ENCODE assay signal across 8 mouse cellular contexts in the genomic region with DNA sequence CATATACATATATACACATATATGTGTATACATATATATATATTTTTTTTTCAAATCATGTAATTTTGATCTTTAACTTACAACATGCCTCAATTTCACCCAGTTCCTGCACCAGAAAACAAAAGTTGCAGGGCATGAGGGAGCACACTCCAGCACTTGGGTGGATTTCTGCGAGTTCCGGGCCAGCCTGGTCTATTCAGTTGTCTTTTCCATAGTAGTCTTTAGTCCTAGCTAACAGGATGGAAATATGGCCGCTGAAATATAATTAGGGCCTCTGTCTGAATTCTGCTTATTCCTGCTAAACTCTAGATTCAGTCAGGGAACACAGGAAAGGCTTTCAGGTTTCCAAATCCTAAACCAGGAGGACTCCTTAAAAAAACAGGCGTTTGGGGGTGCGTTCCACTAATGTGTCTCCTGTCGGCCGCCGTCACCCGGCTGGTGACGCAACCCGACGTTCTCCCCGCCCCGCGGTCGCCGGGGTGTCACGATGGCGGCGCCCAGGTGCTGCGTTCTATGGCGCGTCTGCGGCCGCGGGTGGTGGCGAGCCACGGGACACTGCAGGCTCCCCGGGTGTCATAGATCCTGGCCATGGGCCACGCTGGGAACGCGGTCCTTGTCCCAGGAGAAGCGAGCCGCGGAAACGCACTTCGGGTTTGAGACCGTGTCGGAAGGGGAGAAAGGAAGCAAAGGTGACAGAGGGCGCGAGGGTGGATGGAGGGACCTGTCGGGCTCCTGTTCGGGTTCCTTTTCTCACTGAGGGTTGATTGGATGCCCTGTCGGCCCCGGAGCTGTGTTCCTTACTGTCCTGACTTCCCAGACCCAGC. TPM values are rescaled to one million over a fixed set of nuclear protein-coding genes. Genes with fewer than 3 reads are reported as not detected.
DNase-seq lines count a peak whose midpoint lies in the region; ATAC-seq and TF ChIP-seq lines count a peak whose summit lies in the region.

A gene (plus strand): TSS at position 441 of the 824 bp plus-strand sequence.

- H3K9ac ChIP-seq in hindbrain, postnatal 0 days (replicated peaks; ENCODE audit: low read length), result peak within 1 kb of the TSS; percentile 86

- H3K27ac ChIP-seq in hindbrain, postnatal 0 days, result peak within 1 kb of the TSS; percentile 73; the same call in 1 of the 2 replicates
- peak within 1 kb of the TSS; percentile 79 for H3K27ac ChIP-seq in left cerebral cortex, adult 2 months
- H3K27ac ChIP-seq in macrophage, result peak within 1 kb of the TSS; percentile 51

- TF ChIP-seq CTCF in hindbrain, postnatal 0 days (IDR thresholded peaks at IDR 0.05; ENCODE audit: low read depth), result no peak
- TF ChIP-seq CTCF in left cerebral cortex, adult 2 months (IDR thresholded peaks at IDR 0.05), result no peak

- intact Hi-C loops in left cerebral cortex, adult 2 months (cut with DNase I), result loop anchor here (2.0 kb wide), 1 partner anchor 47 kb away; a partner anchor contains a TSS

- peak; percentile 91 for ATAC-seq in common myeloid progenitor, adult 5-6 weeks (replicated peaks; ENCODE audit: low read depth, poor library complexity, severe bottlenecking)
- peak; percentile 82 for ATAC-seq in hindbrain, postnatal 0 days

- H3K27me3 ChIP-seq in hindbrain, postnatal 0 days (ENCODE audit: insufficient read depth, low read length), result no peaks in the 10 kb centered on the region

- H3K4me3 ChIP-seq in hindbrain, postnatal 0 days (ENCODE audit: low read length), result peak within 1 kb of the TSS; percentile 97
- H3K4me3 ChIP-seq in left cerebral cortex, adult 2 months, result peak within 1 kb of the TSS; percentile 84
- H3K4me3 ChIP-seq in macrophage (ENCODE audit: inconsistent target), result peak within 1 kb of the TSS; percentile 90

- H3K36me3 ChIP-seq in hindbrain, postnatal 0 days (ENCODE audit: insufficient read depth, low read length), result peaks cover 11% of the 10 kb centered on the region
- peaks cover 10% of the 10 kb centered on the region for H3K36me3 ChIP-seq in macrophage (ENCODE audit: inconsistent target)

- H3K9me3 ChIP-seq in hindbrain, postnatal 0 days (ENCODE audit: low read length), result no peaks in the 10 kb centered on the region

- peak; percentile 86 for DNase-seq in ZHBTc4 (ENCODE audit: low read depth, low spot score)
- peak; percentile 54 to 76 for DNase-seq in gastrocnemius, adult 8-10 months (ENCODE audit: low spot score in 2 of 2)
- peak; percentile 91 for DNase-seq in hindbrain, postnatal 0 days (ENCODE audit: low spot score)
- DNase-seq in left cerebral cortex, adult 2 months (ENCODE audit: extremely low spot score in 1 of 2, low spot score in 2 of 2), result peak; percentile 86 to 92
- peak; percentile 88 to 89 for DNase-seq in right cerebral cortex, adult 2 months (ENCODE audit: low spot score in 2 of 2)
- peak; percentile 59 for DNase-seq in urinary bladder, postnatal 10 days (ENCODE audit: low spot score)

- peak within 1 kb of the TSS; percentile 86 for H3K4me2 ChIP-seq in hindbrain, postnatal 0 days (ENCODE audit: low read depth, low read length)

- H3K4me1 ChIP-seq in hindbrain, postnatal 0 days (ENCODE audit: insufficient read depth, low read length), result no peaks in the 10 kb centered on the region

- WGBS in hindbrain, postnatal 0 days, result 3% methylated on average over 45 of the region's 45 CpGs
- 3% methylated on average over 43 of the region's 45 CpGs for WGBS in macrophage (ENCODE audit: missing documents)

- peaks cover 31% of the 10 kb centered on the region for H3K79me2 ChIP-seq in macrophage (ENCODE audit: inconsistent target)

RNA-seq across cellular contexts. Expression of the gene that starts here (rescaled TPM):
- total RNA-seq in common myeloid progenitor, adult 5-6 weeks (2017), result 38.4 and 43.7 TPM in 2 replicates
- total RNA-seq in gastrocnemius, adult 8-10 months (2022), result 10 to 100 TPM; 73.1 to 89.5 (median 82.1) TPM
- total RNA-seq in hindbrain, postnatal 0 days (2014; rRNA removed), result 30.5 and 31.4 TPM in 2 replicates
- 47.1 and 47.5 TPM in 2 replicates for polyA plus RNA-seq in hindbrain, postnatal 0 days (2015; fragmentation: Nextera tagmentation; extraction: Ambion mirVana)
- total RNA-seq in left cerebral cortex, adult 2 months (2021), result 10 to 100 TPM; 39.9 to 41.9 TPM
- total RNA-seq in macrophage (2018; cell fraction: chromatin; rRNA removed), result 10 to 100 TPM; 10.2 to 40.4 (median 20.7) TPM
- total RNA-seq in macrophage (2018; cell fraction: cytosol; rRNA removed), result 10 to 100 TPM; 12.8 to 30.2 (median 24.1) TPM
- 10 to 100 TPM; 11.4 to 36.7 (median 19.4) TPM for total RNA-seq in macrophage (2018; cell fraction: nucleus; rRNA removed)
- 22.6 to 29.0 TPM (median 22.8 TPM) in 3 replicates for polyA plus RNA-seq in macrophage (2018)

Comparison
In these comparisons a context has a peak if more than half of its experiments do, and no peak if none do; other contexts are left out.
1. Peak in every context shown above with its lines: DNase-seq, ATAC-seq, H3K4me3 ChIP-seq and H3K27ac ChIP-seq.